Mouse (Mus musculus) limb, embryonic 12.5 days (tissue): Measurements from ENCODE around the gene Echs1. TPM values are rescaled to one million over a fixed set of nuclear protein-coding genes. Genes with fewer than 3 reads are reported as not detected.
A peak's percentile ranks its signal among the peaks of the same experiment; 100 is the strongest.

Source experiments
- ATAC-seq: fragments of 200-750 bp; cut with Nextera tagmentation; 2 replicates; pipeline ENCODE4 v1.8.0; 2017; ENCODE audit warnings: low read depth, moderate TSS enrichment; ENCODE audit not compliant: insufficient number of reproducible peaks, insufficient read depth, low FRiP score, low TSS enrichment
- H3K27ac ChIP-seq: fragments of 300-500 bp; sonication (generic); 2 replicates; pipeline ENCODE4 v1.5.1; 2016; ENCODE audit warnings: mild to moderate bottlenecking, moderate library complexity
- H3K27me3 ChIP-seq: fragments of 300-500 bp; sonication (generic); 2 replicates; pipeline ENCODE4 v1.6.1; 2016; ENCODE audit warnings: mild to moderate bottlenecking, moderate library complexity
- H3K36me3 ChIP-seq: fragments of 300-500 bp; sonication (generic); 2 replicates; pipeline ENCODE4 v1.6.1; 2016; ENCODE audit warnings: mild to moderate bottlenecking, moderate library complexity
- H3K4me1 ChIP-seq: fragments of 300-500 bp; sonication (generic); replicated peaks from 2 replicates; pipeline ENCODE4 v1.6.1; 2016
- H3K4me2 ChIP-seq: fragments of 300-500 bp; sonication (generic); 2 replicates; pipeline ENCODE4 v1.6.1; 2016; ENCODE audit warnings: mild to moderate bottlenecking, moderate library complexity
- H3K4me3 ChIP-seq: fragments of 300-500 bp; sonication (generic); replicated peaks from 2 replicates; pipeline ENCODE4 v1.5.1; 2016; ENCODE audit warnings: mild to moderate bottlenecking
- H3K9ac ChIP-seq: fragments of 300-500 bp; sonication (generic); replicated peaks from 2 replicates; pipeline ENCODE4 v1.6.1; 2016; ENCODE audit warnings: mild to moderate bottlenecking, moderate library complexity
- H3K9me3 ChIP-seq: fragments of 300-500 bp; sonication (generic); 2 replicates; pipeline ENCODE4 v1.6.1; 2016; ENCODE audit warnings: mild to moderate bottlenecking, moderate library complexity
- WGBS: fragments of 180-500 bp; shearing (Covaris S2); methylation state at CpG from one replicate; pipeline ENCODE4 v1.1.7; 2016; 5-methylcytosine and 5-hydroxymethylcytosine counted together
- polyA plus RNA-seq: library from polyadenylated mRNA; unstranded; fragments of >200 nt; fragmentation: Nextera tagmentation; extraction: Ambion mirVana; gene quantifications from 2 replicates; pipeline ENCODE4 v1.2.1, GENCODE M21; 2016

Gene Echs1
- polyA plus RNA-seq, 1 experiment from 2014 or later = 175 TPM

DNA sequence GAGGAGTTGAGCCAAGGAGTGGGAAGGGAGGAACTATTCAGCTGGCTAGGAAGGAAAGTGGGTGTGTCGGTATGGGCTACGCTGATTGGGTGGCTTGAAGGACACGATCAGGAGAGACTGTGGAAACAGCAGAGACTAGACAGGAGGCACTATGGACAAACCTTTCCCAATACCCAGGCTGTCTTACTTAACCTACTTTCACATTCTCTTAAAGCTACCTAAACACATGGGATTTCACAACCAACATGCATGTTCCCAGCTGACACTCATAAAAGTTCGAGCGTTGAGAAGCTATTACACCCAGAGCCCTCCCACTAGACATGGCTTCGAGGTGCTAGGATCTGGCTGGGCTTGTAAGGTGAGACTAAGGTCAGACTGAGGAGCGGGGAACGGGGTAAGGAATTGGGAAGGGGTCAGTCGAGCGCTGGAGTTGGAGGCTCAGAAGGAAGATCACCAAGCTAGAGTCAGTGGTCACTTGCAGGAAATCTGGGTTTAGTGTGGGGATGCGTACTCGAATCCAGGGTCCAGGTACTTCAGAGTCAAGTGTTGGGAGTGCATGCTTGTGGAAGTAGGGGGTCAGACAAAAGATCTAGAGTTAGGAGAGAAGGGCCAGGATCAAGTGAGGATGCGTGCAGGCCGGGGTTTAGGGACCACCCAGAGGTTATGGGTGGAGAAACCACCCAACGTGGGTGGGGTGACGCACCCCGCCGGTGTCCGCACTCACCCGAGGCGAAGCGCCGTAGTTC, 520 bp downstream of the Echs1 start, which contains the start of gene Paox:
Gene Paox, plus strand, starts transcription at position 217 of the 746 bp plus-strand sequence.
- H3K36me3 ChIP-seq = peaks cover 23% of the 10 kb centered on the region
- H3K9ac ChIP-seq = peak within 1 kb of the TSS; percentile 81
- H3K27ac ChIP-seq = peak within 1 kb of the TSS; percentile 92
- H3K4me1 ChIP-seq = 0 out of 2 replicates have a peak, but pooled peaks cover 8% of the 10 kb centered on the region
- ATAC-seq = peak; percentile 71
- H3K27me3 ChIP-seq = no peaks in the 10 kb centered on the region
- WGBS = 1% methylated on average over 23 of the region's 23 CpGs
- H3K9me3 ChIP-seq = no peaks in the 10 kb centered on the region
- peak within 1 kb of the TSS; percentile 77 for H3K4me3 ChIP-seq
- peak within 1 kb of the TSS; percentile 89 for H3K4me2 ChIP-seq

- 69% methylated on average over 3 of the region's 3 CpGs for WGBS
- peaks cover 60% of the 10 kb centered on the region for H3K36me3 ChIP-seq
- no peak for ATAC-seq
- no peak overlapping the region for H3K4me2 ChIP-seq
- 0 out of 2 replicates have a peak, but pooled peaks cover 8% of the 10 kb centered on the region for H3K4me1 ChIP-seq
- no peaks in the 10 kb centered on the region for H3K9me3 ChIP-seq
- no peak overlapping the region for H3K9ac ChIP-seq
- H3K27me3 ChIP-seq = no peaks in the 10 kb centered on the region
- no peak overlapping the region for H3K4me3 ChIP-seq
- no peak overlapping the region for H3K27ac ChIP-seq
Observed at GRCm38 (mm10) chr7:140111943-140112342, 4.3 kb downstream of the Echs1 start.

DNA sequence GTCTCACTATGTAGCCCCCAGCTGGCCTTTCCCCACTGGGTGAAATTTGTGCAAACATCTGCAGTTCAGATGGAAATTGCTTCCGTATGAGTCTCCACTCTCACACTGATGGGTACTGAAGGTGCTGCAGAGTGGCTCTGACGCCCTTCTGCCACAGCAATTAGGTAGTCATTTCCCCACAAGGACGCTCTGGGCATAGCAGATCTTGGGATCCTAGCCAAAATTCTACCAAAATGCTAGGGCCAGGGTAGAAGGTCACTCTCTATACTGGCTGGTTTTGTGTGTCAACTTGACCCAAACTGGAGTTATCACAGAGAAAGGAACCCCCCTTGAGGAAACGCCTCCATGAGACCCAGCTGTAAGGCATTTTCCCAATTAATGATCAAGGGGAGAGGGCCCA, 12.3 kb downstream of the Echs1 start:
- H3K27ac ChIP-seq = no peak overlapping the region
- H3K9ac ChIP-seq = no peak overlapping the region
- peaks cover 39% of the 10 kb centered on the region for H3K36me3 ChIP-seq
- peaks cover 3% of the 10 kb centered on the region; the same call in 1 of the 2 replicates for H3K27me3 ChIP-seq
- H3K4me1 ChIP-seq = peaks cover 12% of the 10 kb centered on the region
- H3K9me3 ChIP-seq = no peaks in the 10 kb centered on the region
- no peak overlapping the region for H3K4me2 ChIP-seq
- WGBS = 71% methylated on average over 4 of the region's 4 CpGs
- ATAC-seq = no peak
- no peak overlapping the region for H3K4me3 ChIP-seq

- H3K36me3 ChIP-seq = peaks cover 22% of the 10 kb centered on the region
- peak within 1 kb of the TSS; percentile 65 for H3K9ac ChIP-seq
- peak within 1 kb of the TSS; percentile 48 for H3K4me3 ChIP-seq
- peak within 1 kb of the TSS; percentile 76 for H3K4me2 ChIP-seq
- no peak within 1 kb of the TSS for H3K27ac ChIP-seq
- ATAC-seq = peak; percentile 66; the same call in 1 of the 2 replicates
- no peaks in the 10 kb centered on the region for H3K9me3 ChIP-seq
- peaks cover 12% of the 10 kb centered on the region for H3K4me1 ChIP-seq
- H3K27me3 ChIP-seq = peaks cover 3% of the 10 kb centered on the region; the same call in 1 of the 2 replicates
- 2% methylated on average over 30 of the region's 30 CpGs for WGBS
Observed at GRCm38 (mm10) chr7:140101993-140102860, 14.0 kb downstream of the Echs1 start, which contains the start of gene Fuom. Gene Fuom (minus strand): TSS chr7:140102441.

DNA sequence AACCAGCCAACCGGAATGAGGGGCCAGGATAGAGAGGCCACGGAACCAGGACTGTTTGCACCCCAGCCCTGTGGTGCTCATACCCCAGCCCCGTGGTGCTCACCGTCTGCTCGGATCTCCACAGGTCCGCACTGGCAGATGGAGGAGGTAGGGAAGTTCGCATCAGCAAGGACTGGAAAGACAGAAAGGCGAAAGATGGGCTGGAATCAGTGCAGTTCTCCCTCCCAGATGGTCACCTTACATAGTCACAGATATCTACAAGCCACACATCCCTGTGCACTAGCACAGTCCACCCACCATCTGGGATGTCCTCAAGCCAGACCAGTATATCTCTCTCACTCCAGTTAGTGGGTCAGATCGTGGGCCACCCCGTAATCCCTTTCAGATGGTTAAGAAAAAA, 14.8 kb downstream of the Echs1 start:
- no peak for ATAC-seq
- H3K9ac ChIP-seq = peak overlapping the region; percentile 65
- peaks cover 3% of the 10 kb centered on the region; the same call in 1 of the 2 replicates for H3K27me3 ChIP-seq
- no peak overlapping the region for H3K27ac ChIP-seq
- H3K4me1 ChIP-seq = peaks cover 12% of the 10 kb centered on the region
- peak overlapping the region; percentile 48 for H3K4me3 ChIP-seq
- peaks cover 16% of the 10 kb centered on the region for H3K36me3 ChIP-seq
- WGBS = 71% methylated on average over 10 of the region's 10 CpGs
- no peaks in the 10 kb centered on the region for H3K9me3 ChIP-seq
- peak overlapping the region; percentile 76 for H3K4me2 ChIP-seq

GRCm38 (mm10) chr7:140098466-140098865, 17.8 kb downstream of the Echs1 start:
- Histone ChIP-seq H3K4me3 (no peak overlapping the region), H3K4me1 (peaks cover 15% of the 10 kb centered on the region), H3K27ac (no peak overlapping the region), H3K36me3 (peaks cover 3% of the 10 kb centered on the region; the same call in 1 of the 2 replicates), H3K9me3 (no peaks in the 10 kb centered on the region), H3K27me3 (peaks cover 6% of the 10 kb centered on the region), H3K9ac (no peak overlapping the region), H3K4me2 (no peak overlapping the region)
- 95% methylated on average over 1 of the region's 1 CpGs for WGBS
- ATAC-seq = no peak

DNA sequence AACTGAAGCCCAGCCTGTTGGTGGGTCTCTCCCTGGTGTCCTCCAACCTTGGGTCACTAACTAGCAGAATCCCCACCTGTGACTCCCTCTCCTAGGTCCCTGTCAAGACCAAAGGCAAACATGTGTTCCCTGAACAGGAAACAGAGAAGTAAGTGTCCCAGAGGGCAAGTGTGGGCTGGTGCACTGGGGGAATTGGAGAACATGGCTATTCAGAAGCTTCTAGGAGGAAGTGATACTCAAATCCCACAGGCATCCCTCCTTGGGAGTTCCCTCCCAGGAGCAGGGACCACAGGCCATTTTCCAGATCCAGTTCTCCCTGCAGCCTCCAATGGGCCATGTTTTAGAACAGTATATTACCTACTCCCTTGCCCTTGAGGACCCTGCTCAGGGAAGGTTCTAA, 20.2 kb downstream of the Echs1 start:
- Histone ChIP-seq H3K4me1 (0 out of 2 replicates have a peak, but pooled peaks cover 3% of the 10 kb centered on the region), H3K9me3 (no peaks in the 10 kb centered on the region), H3K27ac (no peak overlapping the region), H3K4me3 (no peak overlapping the region), H3K9ac (no peak overlapping the region), H3K36me3 (peaks cover 3% of the 10 kb centered on the region; the same call in 1 of the 2 replicates), H3K4me2 (no peak overlapping the region), H3K27me3 (peaks cover 5% of the 10 kb centered on the region)
- no peak for ATAC-seq

DNA sequence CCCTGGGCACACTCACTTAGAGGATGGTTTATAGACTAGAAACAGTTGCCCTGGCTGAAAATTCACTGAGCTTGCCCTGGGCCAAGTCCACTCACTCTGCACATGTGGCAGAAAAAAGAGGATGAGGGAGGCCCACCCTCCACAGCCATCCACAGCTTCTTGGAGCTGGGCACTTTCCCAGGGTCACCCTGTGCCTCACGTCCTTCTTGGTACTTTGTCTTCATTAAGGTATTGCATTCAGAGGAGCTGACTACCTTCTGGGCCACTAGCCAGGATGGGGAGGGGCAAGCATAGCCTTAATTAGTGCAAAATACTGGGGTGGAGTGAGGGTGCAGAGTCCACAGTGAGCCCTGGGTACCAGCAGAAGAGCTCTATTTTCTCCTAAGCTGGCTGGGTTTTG, 20.7 kb downstream of the Echs1 start:
- WGBS = 48% methylated on average over 1 of the region's 1 CpGs
- no peak overlapping the region for H3K4me2 ChIP-seq
- no peak overlapping the region for H3K27ac ChIP-seq
- 0 out of 2 replicates have a peak, but pooled peaks have one; percentile 53 for ATAC-seq
- no peaks in the 10 kb centered on the region for H3K9me3 ChIP-seq
- peaks cover 3% of the 10 kb centered on the region; the same call in 1 of the 2 replicates for H3K36me3 ChIP-seq
- H3K9ac ChIP-seq = no peak overlapping the region
- 0 out of 2 replicates have a peak, but pooled peaks cover 3% of the 10 kb centered on the region for H3K4me1 ChIP-seq
- H3K27me3 ChIP-seq = peaks cover 3% of the 10 kb centered on the region; the same call in 1 of the 2 replicates
- no peak overlapping the region for H3K4me3 ChIP-seq

DNA sequence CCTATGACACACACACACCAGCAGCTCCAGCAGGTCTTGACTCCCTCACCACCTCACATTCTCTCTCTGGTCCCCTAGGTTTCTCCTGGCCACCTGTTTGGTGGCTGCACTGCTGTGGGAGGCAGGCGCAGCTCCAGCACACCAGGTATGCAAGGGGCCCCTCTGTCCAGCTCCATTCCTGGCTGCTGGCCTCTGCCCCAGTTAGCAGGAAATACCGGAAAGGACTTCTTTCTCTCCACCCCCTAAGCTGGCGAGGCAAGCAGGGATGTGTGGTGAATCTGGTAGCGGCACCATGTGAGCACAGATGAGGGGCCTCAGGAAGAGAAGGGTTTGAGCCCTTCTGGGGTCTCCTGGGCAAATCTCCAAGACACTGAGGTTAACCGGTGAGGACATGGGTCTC, 21.3 kb downstream of the Echs1 start:
- Histone ChIP-seq H3K9me3 (no peaks in the 10 kb centered on the region), H3K4me2 (no peak overlapping the region), H3K4me3 (no peak overlapping the region), H3K27ac (no peak overlapping the region), H3K36me3 (peaks cover 3% of the 10 kb centered on the region; the same call in 1 of the 2 replicates), H3K27me3 (peaks cover 3% of the 10 kb centered on the region; the same call in 1 of the 2 replicates), H3K4me1 (0 out of 2 replicates have a peak, but pooled peaks cover 3% of the 10 kb centered on the region), H3K9ac (no peak overlapping the region; the same call in 1 of the 2 replicates)
- WGBS = 55% methylated on average over 5 of the region's 5 CpGs
- no peak for ATAC-seq

- H3K36me3 ChIP-seq = no peaks in the 10 kb centered on the region
- no peak within 1 kb of the TSS for H3K4me2 ChIP-seq
- ATAC-seq = no peak
- no peak within 1 kb of the TSS for H3K4me3 ChIP-seq
- H3K4me1 ChIP-seq = 0 out of 2 replicates have a peak, but pooled peaks cover 3% of the 10 kb centered on the region
- WGBS = 67% methylated on average over 5 of the region's 5 CpGs
- no peak within 1 kb of the TSS for H3K27ac ChIP-seq
- peaks cover 3% of the 10 kb centered on the region; the same call in 1 of the 2 replicates for H3K27me3 ChIP-seq
- H3K9ac ChIP-seq = no peak within 1 kb of the TSS
- H3K9me3 ChIP-seq = no peaks in the 10 kb centered on the region
Observed at GRCm38 (mm10) chr7:140092924-140093528, 23.2 kb downstream of the Echs1 start, which contains the start of gene Prap1. Gene Prap1 (plus strand): TSS chr7:140093395.
